Mouse (Mus musculus): ENCODE results near the gene Rad50. TPM values are rescaled to one million over a fixed set of nuclear protein-coding genes. Genes with fewer than 3 reads are reported as not detected.

Gene Rad50
- polyA plus RNA-seq, 1 experiment, result 4.3 TPM

GRCm38 (mm10) chr11:53632122-53632733, 74.9 kb downstream of the Rad50 start:
- no peak overlapping the region for H3ac ChIP-seq (ENCODE audit: control insufficient read depth, insufficient read length)
- H3K79me2 ChIP-seq (ENCODE audit: control insufficient read depth, insufficient read depth), result no peaks in the 10 kb centered on the region
- TF ChIP-seq TCF3 (IDR thresholded peaks at IDR 0.05; ENCODE audit: insufficient read length, low read depth), result no peak
- no peak for TF ChIP-seq SRF (IDR thresholded peaks at IDR 0.05; ENCODE audit: control insufficient read depth, insufficient read length, low read depth)
- no peak for TF ChIP-seq TCF12 (IDR thresholded peaks at IDR 0.05; ENCODE audit: insufficient read depth, poor library complexity, severe bottlenecking)
- H3K4me3 ChIP-seq, result no peak overlapping the region
- no peaks in the 10 kb centered on the region for H3K27me3 ChIP-seq (ENCODE audit: control insufficient read depth, insufficient read depth, insufficient read length)
- H3K4me2 ChIP-seq (ENCODE audit: low read depth), result no peak overlapping the region
- no peaks in the 10 kb centered on the region for H3K36me3 ChIP-seq (ENCODE audit: control insufficient read depth, insufficient read depth)

- H3K27me3 ChIP-seq (ENCODE audit: control insufficient read depth, insufficient read depth, insufficient read length), result no peaks in the 10 kb centered on the region
- TF ChIP-seq E2F4 (IDR thresholded peaks at IDR 0.05; ENCODE audit: insufficient read depth), result no peak
- TF ChIP-seq TCF3 (IDR thresholded peaks at IDR 0.05; ENCODE audit: insufficient read length, low read depth), result no peak
- TF ChIP-seq POLR2A (IDR thresholded peaks at IDR 0.05; ENCODE audit: insufficient read length, low read depth), result no peak
- TF ChIP-seq TCF12 (IDR thresholded peaks at IDR 0.05; ENCODE audit: insufficient read depth, poor library complexity, severe bottlenecking), result no peak
- TF ChIP-seq MYOD1 (IDR thresholded peaks at IDR 0.05; ENCODE audit: control insufficient read depth in 1 of 3, insufficient read length in 2 of 3, low read depth in 2 of 3), result no peak
- no peak for TF ChIP-seq USF1 (IDR thresholded peaks at IDR 0.05; ENCODE audit: low read depth)
- no peak for TF ChIP-seq REST (IDR thresholded peaks at IDR 0.05; ENCODE audit: insufficient read depth, insufficient read length)
- TF ChIP-seq SRF (IDR thresholded peaks at IDR 0.05; ENCODE audit: control insufficient read depth, insufficient read length, low read depth), result no peak
- TF ChIP-seq CEBPB (IDR thresholded peaks at IDR 0.05; ENCODE audit: insufficient read depth, poor library complexity, severe bottlenecking), result no peak
- no peak for TF ChIP-seq MAX (IDR thresholded peaks at IDR 0.05; ENCODE audit: low read depth)
- no peak for TF ChIP-seq MYOG (IDR thresholded peaks at IDR 0.05; ENCODE audit: control insufficient read depth in 1 of 3, insufficient read depth in 1 of 3, insufficient read length in 2 of 3, low read depth in 2 of 3)
- TF ChIP-seq POLR2AphosphoS2 (IDR thresholded peaks at IDR 0.05; ENCODE audit: insufficient read length, low read depth), result no peak
- H3K4me3 ChIP-seq, result no peak overlapping the region
- H3K79me2 ChIP-seq (ENCODE audit: control insufficient read depth, insufficient read depth), result no peaks in the 10 kb centered on the region
- no peak overlapping the region for H3K4me2 ChIP-seq (ENCODE audit: low read depth)
- no peaks in the 10 kb centered on the region for H3K36me3 ChIP-seq (ENCODE audit: control insufficient read depth, insufficient read depth)
- H3ac ChIP-seq (ENCODE audit: control insufficient read depth, insufficient read length), result no peak overlapping the region
Measured at GRCm38 (mm10) chr11:53627859-53628258, 79.3 kb downstream of the Rad50 start.

GRCm38 (mm10) chr11:53626802-53627373, 80.2 kb downstream of the Rad50 start:
- H3K4me2 ChIP-seq (ENCODE audit: low read depth), result no peak overlapping the region
- H3K4me3 ChIP-seq, result no peak overlapping the region
- H3ac ChIP-seq (ENCODE audit: control insufficient read depth, insufficient read length), result no peak overlapping the region
- H3K36me3 ChIP-seq (ENCODE audit: control insufficient read depth, insufficient read depth), result no peaks in the 10 kb centered on the region
- H3K79me2 ChIP-seq (ENCODE audit: control insufficient read depth, insufficient read depth), result no peaks in the 10 kb centered on the region
- no peaks in the 10 kb centered on the region for H3K27me3 ChIP-seq (ENCODE audit: control insufficient read depth, insufficient read depth, insufficient read length)
- no peak for TF ChIP-seq USF1 (IDR thresholded peaks at IDR 0.05; ENCODE audit: low read depth)
- no peak for TF ChIP-seq MAX (IDR thresholded peaks at IDR 0.05; ENCODE audit: low read depth)
- TF ChIP-seq TCF3 (IDR thresholded peaks at IDR 0.05; ENCODE audit: insufficient read length, low read depth), result no peak
- TF ChIP-seq REST (IDR thresholded peaks at IDR 0.05; ENCODE audit: insufficient read depth, insufficient read length), result no peak
- TF ChIP-seq SRF (IDR thresholded peaks at IDR 0.05; ENCODE audit: control insufficient read depth, insufficient read length, low read depth), result no peak
- TF ChIP-seq CEBPB (IDR thresholded peaks at IDR 0.05; ENCODE audit: insufficient read depth, poor library complexity, severe bottlenecking), result no peak
- no peak for TF ChIP-seq MYOG (IDR thresholded peaks at IDR 0.05; ENCODE audit: control insufficient read depth in 1 of 3, insufficient read depth in 1 of 3, insufficient read length in 2 of 3, low read depth in 2 of 3)
- no peak for TF ChIP-seq POLR2AphosphoS2 (IDR thresholded peaks at IDR 0.05; ENCODE audit: insufficient read length, low read depth)
- no peak for TF ChIP-seq MYOD1 (IDR thresholded peaks at IDR 0.05; ENCODE audit: control insufficient read depth in 1 of 3, insufficient read length in 2 of 3, low read depth in 2 of 3)
- TF ChIP-seq E2F4 (IDR thresholded peaks at IDR 0.05; ENCODE audit: insufficient read depth), result no peak
- TF ChIP-seq POLR2A (IDR thresholded peaks at IDR 0.05; ENCODE audit: insufficient read length, low read depth), result no peak
- no peak for TF ChIP-seq TCF12 (IDR thresholded peaks at IDR 0.05; ENCODE audit: insufficient read depth, poor library complexity, severe bottlenecking)

GRCm38 (mm10) chr11:53624124-53624523, 83.0 kb downstream of the Rad50 start:
- Histone ChIP-seq H3K4me3 (no peak overlapping the region), H3K27me3 (ENCODE audit: control insufficient read depth, insufficient read depth, insufficient read length) (peaks cover 11% of the 10 kb centered on the region), H3K79me2 (ENCODE audit: control insufficient read depth, insufficient read depth) (no peaks in the 10 kb centered on the region), H3K36me3 (ENCODE audit: control insufficient read depth, insufficient read depth) (no peaks in the 10 kb centered on the region), H3K4me2 (ENCODE audit: low read depth) (no peak overlapping the region), H3ac (ENCODE audit: control insufficient read depth, insufficient read length) (no peak overlapping the region)
- TF ChIP-seq MAX (IDR thresholded peaks at IDR 0.05; ENCODE audit: low read depth), result no peak
- no peak for TF ChIP-seq E2F4 (IDR thresholded peaks at IDR 0.05; ENCODE audit: insufficient read depth)
- no peak for TF ChIP-seq POLR2A (IDR thresholded peaks at IDR 0.05; ENCODE audit: insufficient read length, low read depth)
- TF ChIP-seq CEBPB (IDR thresholded peaks at IDR 0.05; ENCODE audit: insufficient read depth, poor library complexity, severe bottlenecking), result no peak

GRCm38 (mm10) chr11:53623573-53623972, 83.5 kb downstream of the Rad50 start:
- Histone ChIP-seq H3K36me3 (ENCODE audit: control insufficient read depth, insufficient read depth) (no peaks in the 10 kb centered on the region), H3K27me3 (ENCODE audit: control insufficient read depth, insufficient read depth, insufficient read length) (peaks cover 12% of the 10 kb centered on the region), H3K79me2 (ENCODE audit: control insufficient read depth, insufficient read depth) (no peaks in the 10 kb centered on the region), H3ac (ENCODE audit: control insufficient read depth, insufficient read length) (no peak overlapping the region), H3K4me2 (ENCODE audit: low read depth) (no peak overlapping the region), H3K4me3 (no peak overlapping the region)
- no peak for TF ChIP-seq USF1 (IDR thresholded peaks at IDR 0.05; ENCODE audit: low read depth)
- TF ChIP-seq MYOG (IDR thresholded peaks at IDR 0.05; ENCODE audit: control insufficient read depth in 1 of 3, insufficient read depth in 1 of 3, insufficient read length in 2 of 3, low read depth in 2 of 3), result no peak
- no peak for TF ChIP-seq POLR2AphosphoS2 (IDR thresholded peaks at IDR 0.05; ENCODE audit: insufficient read length, low read depth)
- no peak for TF ChIP-seq TCF3 (IDR thresholded peaks at IDR 0.05; ENCODE audit: insufficient read length, low read depth)
- TF ChIP-seq MYOD1 (IDR thresholded peaks at IDR 0.05; ENCODE audit: control insufficient read depth in 1 of 3, insufficient read length in 2 of 3, low read depth in 2 of 3), result no peak
- TF ChIP-seq REST (IDR thresholded peaks at IDR 0.05; ENCODE audit: insufficient read depth, insufficient read length), result no peak
- no peak for TF ChIP-seq CEBPB (IDR thresholded peaks at IDR 0.05; ENCODE audit: insufficient read depth, poor library complexity, severe bottlenecking)
- no peak for TF ChIP-seq SRF (IDR thresholded peaks at IDR 0.05; ENCODE audit: control insufficient read depth, insufficient read length, low read depth)
- TF ChIP-seq E2F4 (IDR thresholded peaks at IDR 0.05; ENCODE audit: insufficient read depth), result no peak
- TF ChIP-seq POLR2A (IDR thresholded peaks at IDR 0.05; ENCODE audit: insufficient read length, low read depth), result no peak
- TF ChIP-seq MAX (IDR thresholded peaks at IDR 0.05; ENCODE audit: low read depth), result no peak
- no peak for TF ChIP-seq TCF12 (IDR thresholded peaks at IDR 0.05; ENCODE audit: insufficient read depth, poor library complexity, severe bottlenecking)
